Mouse (Mus musculus) c-Kit-positive CD71-negative TER-119-negative erythroid progenitor cells, embryonic 14.5 days (primary cell): ENCODE results near the gene Kif4.

ENCODE experiments used
- DNase-seq: peaks from one replicate; pipeline ENCODE4 v3.0.0-alpha.2; 2013; ENCODE audit warnings: low read depth

The Kif4 gene

DNA sequence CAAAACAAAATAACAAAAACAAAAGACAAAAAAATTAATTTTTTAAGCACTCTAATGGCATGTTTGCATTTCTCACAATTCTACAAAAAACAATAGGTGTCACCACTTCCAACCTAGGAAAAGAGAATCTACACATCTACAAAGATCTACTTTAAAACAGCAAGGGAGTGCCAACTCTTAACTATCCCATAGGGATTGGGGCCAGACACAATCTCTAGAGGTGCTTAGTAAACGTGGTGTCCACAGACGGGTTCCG lies at the start of gene Kif4:
Kif4 (plus strand) TSS at position 192 of the 256 bp plus-strand sequence.
- DNase-seq, result no peak

DNA sequence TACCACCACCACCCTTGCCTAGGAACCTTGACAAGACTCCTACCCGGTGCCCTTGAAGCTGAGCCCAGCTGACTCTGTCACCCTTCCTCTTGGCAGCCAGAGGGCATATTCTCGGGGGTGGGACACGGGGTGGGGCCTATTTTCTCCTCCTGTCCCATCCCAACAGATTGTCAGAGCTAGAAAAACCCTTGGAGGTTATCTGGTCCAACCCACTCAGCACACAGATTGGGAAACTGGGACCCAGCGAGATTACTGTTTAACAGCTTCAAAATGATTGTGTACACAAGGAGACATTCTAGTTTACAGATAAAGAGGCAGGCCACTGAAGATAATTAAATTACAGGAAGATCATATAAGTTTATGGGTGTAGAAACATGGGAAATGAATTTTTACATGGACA lies 30.7 kb upstream of the Kif4 start, which contains the start of gene P2ry4:
P2ry4 (minus strand) TSS at position 79 of the 400 bp plus-strand sequence.
- DNase-seq, result no peak

GRCm38 (mm10) chrX:100597439-100597838 lies 28.1 kb upstream of the Kif4 start:
- no peak for DNase-seq

GRCm38 (mm10) chrX:100599755-100600154 lies 25.8 kb upstream of the Kif4 start:
- no peak for DNase-seq

- DNase-seq, result no peak
Observed at GRCm38 (mm10) chrX:100605314-100605713, 20.2 kb upstream of the Kif4 start, which contains the start of gene Arr3. Gene Arr3, plus strand, starts transcription at chrX:100605497.

GRCm38 (mm10) chrX:100618488-100618887 lies 7.0 kb upstream of the Kif4 start:
- no peak for DNase-seq

- no peak for DNase-seq
Observed at GRCm38 (mm10) chrX:100621366-100621765, 4.2 kb upstream of the Kif4 start.

- DNase-seq, result no peak
Observed at GRCm38 (mm10) chrX:100624242-100624641, 1.3 kb upstream of the Kif4 start.

- DNase-seq, result no peak
Observed at GRCm38 (mm10) chrX:100625146-100625545, 391 bp upstream of the Kif4 start.

- peak; percentile 83 for DNase-seq
Observed at GRCm38 (mm10) chrX:100625802-100626793, 561 bp downstream of the Kif4 start, which contains the start of gene Pdzd11. Gene Pdzd11, minus strand, starts transcription at chrX:100626568.

GRCm38 (mm10) chrX:100629076-100629475 lies 3.5 kb downstream of the Kif4 start:
- no peak for DNase-seq

- no peak for DNase-seq
Observed at GRCm38 (mm10) chrX:100638477-100638876, 12.9 kb downstream of the Kif4 start.

GRCm38 (mm10) chrX:100652848-100653247 lies 27.3 kb downstream of the Kif4 start:
- DNase-seq, result no peak

DNA sequence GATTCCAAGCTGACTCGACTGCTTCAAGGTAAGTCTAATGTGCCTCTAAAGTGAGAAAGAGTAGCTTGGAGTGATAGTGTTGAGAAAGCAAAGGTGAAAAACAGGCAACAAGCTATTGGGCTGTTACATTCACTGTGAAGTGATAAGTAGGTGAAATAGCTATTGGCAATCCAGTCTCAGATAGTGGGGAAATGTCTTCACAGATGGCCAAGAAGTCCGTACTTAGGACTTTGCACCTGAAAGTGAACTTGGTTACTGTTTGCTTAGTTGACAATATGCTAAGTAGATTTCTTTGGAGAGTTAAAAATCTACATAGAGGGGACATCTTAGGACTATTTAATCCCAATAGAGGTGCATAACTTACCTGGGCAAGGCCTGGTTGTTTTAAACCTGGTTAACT lies 39.3 kb downstream of the Kif4 start:
- DNase-seq, result no peak

DNA sequence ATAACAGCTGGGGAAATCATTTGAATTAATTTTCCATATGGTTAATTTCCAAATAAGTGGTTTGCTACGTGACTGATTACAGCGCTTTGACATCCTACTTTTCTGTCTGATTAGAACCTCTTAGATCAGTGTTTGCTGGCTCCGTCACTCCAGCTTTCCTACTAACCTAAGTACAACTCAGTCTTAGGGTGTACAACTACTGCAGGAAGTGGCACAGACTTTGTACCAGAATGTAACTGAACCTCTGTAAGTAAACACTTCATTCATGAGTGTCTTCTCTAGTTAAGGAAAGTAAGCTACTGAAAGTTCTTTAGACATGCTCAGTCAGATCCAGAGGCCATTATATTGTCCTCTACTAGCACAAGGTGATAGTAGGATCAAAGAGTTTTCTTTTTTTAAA lies 52.7 kb downstream of the Kif4 start:
- no peak for DNase-seq

DNA sequence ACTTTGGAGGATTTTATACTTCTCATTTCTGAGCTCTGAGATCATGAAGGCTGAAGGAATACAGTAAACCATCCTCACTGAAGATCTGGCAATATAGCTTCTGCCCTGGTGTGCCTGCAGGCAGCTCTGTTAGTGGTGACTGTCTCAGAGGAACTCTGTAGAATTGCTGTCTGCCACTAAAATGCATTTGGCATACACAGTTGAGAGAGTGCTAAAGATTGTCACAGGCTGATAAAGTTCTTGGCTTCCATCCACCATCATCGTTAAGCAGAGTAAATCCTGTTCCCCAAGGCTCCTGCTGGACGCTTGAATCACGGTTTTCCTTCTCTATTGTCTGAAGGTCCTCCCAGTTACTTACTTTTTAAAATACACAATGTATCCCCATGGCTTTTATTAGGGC lies 61.0 kb downstream of the Kif4 start:
- no peak for DNase-seq

GRCm38 (mm10) chrX:100687360-100688032 lies 62.0 kb downstream of the Kif4 start:
- no peak for DNase-seq

DNA sequence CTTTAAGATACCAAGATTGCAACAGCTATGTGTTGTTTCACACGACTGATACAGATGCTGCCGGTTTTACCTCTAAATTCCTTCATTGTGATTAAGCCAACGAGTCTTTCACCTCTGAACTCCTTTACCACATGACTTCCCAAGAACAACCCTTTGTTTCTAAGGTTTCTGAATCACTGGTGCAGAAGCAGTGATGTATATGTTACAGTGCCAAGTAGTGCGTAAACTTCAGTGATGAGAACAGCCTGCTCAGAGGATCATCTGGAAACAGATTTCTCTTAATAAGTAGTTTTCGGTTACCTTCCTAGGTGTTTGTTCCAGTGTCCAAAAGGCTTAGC lies 62.5 kb downstream of the Kif4 start:
- DNase-seq, result no peak

GRCm38 (mm10) chrX:100696776-100697175 lies 71.2 kb downstream of the Kif4 start:
- DNase-seq, result no peak

DNA sequence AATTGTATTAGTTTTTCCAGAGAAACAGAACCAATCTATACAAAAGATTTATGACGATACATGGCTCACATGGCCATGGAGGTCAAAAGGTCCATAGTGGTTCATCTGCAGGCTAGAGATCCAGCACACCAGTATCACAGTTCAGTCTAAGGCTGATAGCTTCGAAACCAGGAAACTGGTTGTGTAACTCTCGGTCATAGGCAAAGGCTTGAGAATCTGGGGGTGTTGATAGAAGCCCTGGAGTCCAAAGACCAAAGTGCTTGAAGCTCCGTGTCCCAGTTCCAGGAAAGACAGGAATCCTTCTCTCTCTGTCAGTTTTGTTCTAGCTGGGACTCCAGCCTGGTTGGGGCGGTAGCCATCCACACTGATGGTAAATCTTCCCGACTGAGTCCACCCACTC lies 82.5 kb downstream of the Kif4 start:
- no peak for DNase-seq

DNA sequence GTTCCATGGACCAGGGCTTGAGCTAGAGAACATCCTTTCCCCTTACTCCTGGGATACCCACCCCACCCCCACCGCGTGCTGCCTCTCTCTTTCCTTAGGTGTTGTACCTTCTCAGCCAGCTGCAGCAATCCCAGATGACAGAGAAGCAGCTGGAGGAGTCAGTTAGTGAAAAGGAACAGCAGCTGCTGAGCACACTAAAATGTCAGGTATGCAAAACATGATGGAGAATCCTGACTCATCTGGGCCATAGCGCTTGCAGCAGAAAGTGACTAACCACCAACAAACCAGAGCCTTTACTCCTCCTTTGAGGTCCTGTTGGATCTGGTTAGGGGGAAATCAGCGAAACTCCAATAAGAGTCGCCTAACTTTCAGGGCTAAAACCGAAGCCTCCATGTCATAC lies 90.6 kb downstream of the Kif4 start:
- no peak for DNase-seq

DNA sequence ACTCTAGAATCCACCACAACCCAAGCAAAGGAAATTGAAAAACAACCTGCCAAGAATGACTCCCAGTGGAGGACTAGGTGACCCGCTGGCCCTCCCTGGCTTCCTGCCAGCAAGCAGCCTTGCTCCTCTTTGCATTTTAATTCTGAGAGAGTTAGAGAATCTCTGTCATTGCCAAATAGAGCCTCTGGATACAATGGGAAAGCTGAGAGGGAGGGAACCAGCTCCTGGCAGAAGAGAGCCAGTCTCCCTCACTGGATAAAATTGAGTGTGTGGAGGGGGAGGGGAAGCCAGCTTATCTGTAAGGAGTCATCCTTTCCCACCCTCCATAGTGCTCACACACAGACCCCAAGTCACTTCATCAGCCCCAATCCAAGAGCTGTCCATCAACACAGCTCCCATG lies 103.4 kb downstream of the Kif4 start:
- no peak for DNase-seq

DNA sequence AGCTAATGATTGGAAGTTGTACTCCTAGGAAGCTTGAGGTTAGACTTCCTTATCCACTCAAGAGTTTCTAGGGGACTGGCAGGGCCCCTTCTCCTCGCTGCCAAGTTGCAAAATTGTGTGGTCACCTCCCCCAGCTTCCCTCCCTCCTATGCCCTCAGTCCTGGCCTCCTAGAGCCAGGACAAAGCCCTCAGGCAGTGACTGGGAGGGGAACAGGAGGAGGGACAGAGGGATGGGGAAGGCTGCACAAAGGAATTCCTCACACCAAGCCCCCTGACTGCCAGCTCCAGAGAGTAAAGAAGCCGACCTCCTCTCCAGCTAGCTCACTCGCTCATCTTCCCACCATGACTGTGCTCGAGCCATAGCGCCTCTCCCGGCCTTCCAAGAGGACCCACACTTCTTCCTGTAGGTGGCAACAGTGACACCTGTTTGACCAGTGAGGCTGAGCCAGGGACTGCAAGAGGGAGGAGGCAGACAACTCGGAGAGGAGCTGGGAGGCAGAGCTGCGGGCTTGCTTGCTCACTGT lies 104.2 kb downstream of the Kif4 start, which contains the start of gene Gdpd2:
Gdpd2 (plus strand) TSS at position 209 of the 524 bp plus-strand sequence.
- DNase-seq, result no peak
